Mouse (Mus musculus): ENCODE measurements around the gene Gnas.

The Gnas gene

GRCm38 (mm10) chr2:174284011-174284410, at the start of gene Gnas:
Gene Gnas (plus strand): TSS chr2:174284320.
- CTCF ChIA-PET = no interaction called here

GRCm38 (mm10) chr2:174242431-174242830, 41.7 kb upstream of the Gnas start:
- CTCF ChIA-PET = no interaction called here

- CTCF ChIA-PET = no interaction called here
Measured at GRCm38 (mm10) chr2:174251963-174252362, 32.2 kb upstream of the Gnas start.

- CTCF ChIA-PET = no interaction called here
Measured at GRCm38 (mm10) chr2:174257312-174257711, 26.8 kb upstream of the Gnas start.

GRCm38 (mm10) chr2:174260004-174260403, 24.1 kb upstream of the Gnas start:
- CTCF ChIA-PET = no interaction called here

- CTCF ChIA-PET = interaction anchor here (0.6 kb wide), 1 partner anchor 1359 kb away, joined by 10 read pairs; no protein-coding TSS in a partner anchor
Measured at GRCm38 (mm10) chr2:174260908-174261800, 23.0 kb upstream of the Gnas start.

- CTCF ChIA-PET = no interaction called here
Measured at GRCm38 (mm10) chr2:174261801-174262200, 22.3 kb upstream of the Gnas start.

- CTCF ChIA-PET = no interaction called here
Measured at GRCm38 (mm10) chr2:174263110-174263815, 20.9 kb upstream of the Gnas start.

GRCm38 (mm10) chr2:174264248-174264647, 19.9 kb upstream of the Gnas start:
- CTCF ChIA-PET = no interaction called here

GRCm38 (mm10) chr2:174270416-174270815, 13.7 kb upstream of the Gnas start:
- CTCF ChIA-PET = no interaction called here

- CTCF ChIA-PET = no interaction called here
Measured at GRCm38 (mm10) chr2:174271459-174271858, 12.7 kb upstream of the Gnas start.

GRCm38 (mm10) chr2:174273131-174273530, 11.0 kb upstream of the Gnas start:
- CTCF ChIA-PET = no interaction called here

GRCm38 (mm10) chr2:174273961-174274360, 10.2 kb upstream of the Gnas start:
- CTCF ChIA-PET = no interaction called here

GRCm38 (mm10) chr2:174279771-174280170, 4.3 kb upstream of the Gnas start:
- CTCF ChIA-PET = no interaction called here

- CTCF ChIA-PET = no interaction called here
Measured at GRCm38 (mm10) chr2:174283341-174283740, 779 bp upstream of the Gnas start.

GRCm38 (mm10) chr2:174284807-174285457, 812 bp downstream of the Gnas start:
- CTCF ChIA-PET = no interaction called here

- CTCF ChIA-PET = no interaction called here
Measured at GRCm38 (mm10) chr2:174285921-174286470, 1.9 kb downstream of the Gnas start.

GRCm38 (mm10) chr2:174287921-174288320, 3.8 kb downstream of the Gnas start:
- CTCF ChIA-PET = no interaction called here

- CTCF ChIA-PET = no interaction called here
Measured at GRCm38 (mm10) chr2:174288673-174289430, 4.7 kb downstream of the Gnas start.

- CTCF ChIA-PET = no interaction called here
Measured at GRCm38 (mm10) chr2:174291029-174291661, 7.0 kb downstream of the Gnas start.

- CTCF ChIA-PET = no interaction called here
Measured at GRCm38 (mm10) chr2:174291662-174292030, 7.5 kb downstream of the Gnas start.

Measured in spleen, embryonic (tissue).